Mouse (Mus musculus): ENCODE measurements around the gene Stk39.

Gene Stk39

GRCm38 (mm10) chr2:68219823-68220222 is 252.2 kb downstream of the Stk39 start:
- DNase-seq, result no peak

- no peak for DNase-seq
These were observed 256.9 kb downstream of the Stk39 start for GRCm38 (mm10) chr2:68215176-68215575.

GRCm38 (mm10) chr2:68214400-68214799 is 257.7 kb downstream of the Stk39 start:
- no peak for DNase-seq

DNA sequence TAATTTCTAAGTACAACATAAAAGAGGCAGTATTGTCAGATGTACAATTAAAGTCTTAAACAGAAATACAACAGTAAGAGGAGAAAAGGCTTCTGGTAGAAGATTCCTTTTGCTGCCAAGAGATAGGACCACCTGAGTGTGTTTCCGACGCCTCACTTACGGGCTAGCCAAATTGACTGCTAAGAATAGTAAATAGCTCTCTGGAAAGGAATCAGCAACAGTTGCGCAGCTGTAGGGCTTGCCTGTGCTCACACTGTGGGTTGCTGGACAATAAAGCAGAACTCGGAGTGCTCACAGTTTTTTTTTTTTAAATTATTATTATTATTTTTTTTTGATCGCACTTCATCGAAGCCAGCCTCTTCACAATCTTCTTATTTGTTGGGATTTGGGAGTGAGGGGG is 260.6 kb downstream of the Stk39 start:
- no peak for DNase-seq

DNA sequence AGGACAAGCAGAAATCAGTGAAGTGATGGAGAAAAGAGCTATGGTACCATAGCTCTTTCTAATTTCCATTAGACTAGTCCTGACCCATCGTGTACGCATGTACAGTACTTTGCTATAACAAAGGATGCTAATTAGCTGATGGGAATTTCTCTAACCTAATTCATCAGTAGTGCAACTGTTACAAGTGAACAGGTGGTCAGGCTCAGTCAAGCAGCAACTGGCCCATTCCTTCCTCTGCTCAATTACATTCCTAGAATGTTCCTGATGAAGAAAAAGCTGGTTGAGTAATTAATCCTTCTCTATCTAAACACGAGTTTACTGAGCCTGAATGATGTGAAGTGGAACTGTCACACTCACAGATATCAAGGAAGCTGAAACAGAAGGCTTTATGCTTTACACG is 275.8 kb downstream of the Stk39 start:
- DNase-seq, result no peak

DNA sequence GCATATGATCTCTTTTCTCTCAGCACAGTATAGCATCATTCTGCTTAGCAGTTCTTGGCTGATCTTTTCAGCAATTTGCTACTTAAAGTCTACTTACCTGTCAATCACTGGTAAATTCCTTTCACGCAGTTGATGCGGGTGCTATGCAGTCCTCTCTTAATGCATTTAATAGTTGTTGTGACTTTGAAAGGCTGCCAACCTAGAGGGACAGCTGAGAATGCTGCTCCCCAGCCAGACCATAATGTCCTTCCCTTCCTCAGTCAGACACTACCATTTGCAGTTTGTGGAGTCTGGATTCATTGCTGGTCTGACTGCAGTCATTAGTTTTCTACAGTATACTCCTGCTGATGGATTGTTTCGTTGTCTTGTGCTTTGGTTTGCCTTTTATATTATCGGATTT is 277.6 kb downstream of the Stk39 start:
- no peak for DNase-seq

DNA sequence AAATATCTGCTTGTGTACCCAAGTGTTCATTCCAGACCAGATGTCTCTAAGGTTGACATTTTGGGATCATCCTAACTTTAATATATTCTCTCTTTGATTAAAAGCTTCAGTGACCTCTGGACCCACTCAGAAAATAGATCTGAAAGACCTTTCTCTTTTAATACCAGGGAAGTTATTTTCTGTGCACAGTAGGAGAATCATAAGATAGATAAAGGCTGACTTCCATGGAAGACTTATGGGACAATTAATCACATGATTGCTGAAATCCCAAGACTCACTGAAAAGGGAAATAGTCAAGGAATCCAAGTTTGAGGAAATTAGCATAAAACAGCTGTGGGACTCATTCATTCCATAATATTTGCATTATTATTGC is 278.6 kb downstream of the Stk39 start:
- no peak for DNase-seq

- DNase-seq, result no peak
These were observed 279.2 kb downstream of the Stk39 start for GRCm38 (mm10) chr2:68192605-68193464.

DNA sequence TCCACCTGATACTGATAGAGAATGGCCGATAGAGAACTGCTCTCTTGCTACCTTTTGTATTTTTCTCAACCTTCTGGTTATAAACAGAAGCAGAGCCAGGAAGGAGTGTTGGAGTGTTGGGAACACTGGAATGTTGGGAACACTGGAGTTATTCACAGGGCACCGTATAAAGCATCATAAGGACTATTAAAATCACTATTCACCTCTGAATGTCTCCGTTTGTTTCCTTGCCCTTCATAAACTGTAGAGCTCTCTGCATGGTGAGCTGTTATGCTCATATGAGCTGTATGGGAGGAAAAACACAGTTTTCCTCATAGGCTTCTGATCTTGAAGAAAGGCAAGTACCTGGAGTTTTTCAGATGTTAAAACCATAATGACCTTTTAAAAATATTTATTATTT is 295.6 kb downstream of the Stk39 start:
- no peak for DNase-seq

- DNase-seq, result no peak
These were observed 300.8 kb downstream of the Stk39 start for GRCm38 (mm10) chr2:68171306-68171705.

GRCm38 (mm10) chr2:68162012-68162411 is 310.1 kb downstream of the Stk39 start:
- DNase-seq, result no peak

- no peak for DNase-seq
These were observed 311.5 kb downstream of the Stk39 start for GRCm38 (mm10) chr2:68160566-68160965.
